Mouse (Mus musculus) hindbrain, embryonic 14.5 days (tissue): ENCODE results near the gene Sly. TPM values are rescaled to one million over a fixed set of nuclear protein-coding genes. Genes with fewer than 3 reads are reported as not detected.
"Not testable (repeated sequence)": the region's sequence is repeated elsewhere in the genome, so short reads cannot be mapped to it uniquely, and the experiment has no call there.

ENCODE experiments used
- ATAC-seq: fragments of 200-750 bp; cut with Nextera tagmentation; 2 replicates; pipeline ENCODE4 v1.8.0; 2017; ENCODE audit warnings: moderate number of reproducible peaks, mild to moderate bottlenecking, moderate TSS enrichment, moderate library complexity; ENCODE audit not compliant: low FRiP score
- DNase-seq: peaks from one replicate; pipeline ENCODE4 v3.0.0-alpha.2; 2015; ENCODE audit warnings: low spot score
- H3K27ac ChIP-seq: fragments of 300-500 bp; sonication (generic); 2 replicates; pipeline ENCODE4 v1.5.1; 2014; ENCODE audit warnings: mild to moderate bottlenecking, moderate library complexity
- H3K27me3 ChIP-seq: fragments of 300-500 bp; sonication (generic); 2 replicates; pipeline ENCODE4 v1.6.1; 2014; ENCODE audit warnings: mild to moderate bottlenecking, low read length, mixed read lengths; ENCODE audit not compliant: control insufficient read depth, insufficient read depth
- H3K36me3 ChIP-seq: fragments of 300-500 bp; sonication (generic); replicated peaks from 2 replicates; pipeline ENCODE4 v1.6.1; 2014; ENCODE audit not compliant: control insufficient read depth, insufficient read depth
- H3K4me1 ChIP-seq: fragments of 300-500 bp; sonication (generic); replicated peaks from 2 replicates; pipeline ENCODE4 v1.6.1; 2014; ENCODE audit warnings: antibody characterized with exemption, low read length, mixed read lengths; ENCODE audit not compliant: control insufficient read depth, insufficient read depth
- H3K4me2 ChIP-seq: fragments of 300-500 bp; sonication (generic); replicated peaks from 2 replicates; pipeline ENCODE4 v1.6.1; 2014; ENCODE audit warnings: mild to moderate bottlenecking, moderate library complexity
- H3K4me3 ChIP-seq: fragments of 300-500 bp; sonication (generic); replicated peaks from 2 replicates; pipeline ENCODE4 v1.5.1; 2014; ENCODE audit warnings: mild to moderate bottlenecking, low read length
- H3K9ac ChIP-seq: fragments of 300-500 bp; sonication (generic); 2 replicates; pipeline ENCODE4 v1.6.1; 2014
- H3K9me3 ChIP-seq: fragments of 300-500 bp; sonication (generic); 2 replicates; pipeline ENCODE4 v1.6.1; 2016; ENCODE audit warnings: low read length; ENCODE audit not compliant: control insufficient read depth
- WGBS: fragments of 180-500 bp; shearing (Covaris S2); extraction: QIAGEN DNeasy Blood & Tissue Kit; methylation state at CpG from one replicate; pipeline ENCODE4 v1.1.7; 2014; 5-methylcytosine and 5-hydroxymethylcytosine counted together
- polyA plus RNA-seq: library from polyadenylated mRNA; unstranded; fragments of >200 nt; fragmentation: Nextera tagmentation; extraction: Ambion mirVana; gene quantifications from 2 replicates; pipeline ENCODE4 v1.2.1, GENCODE M21; 2014

The Sly gene
- polyA plus RNA-seq = not detected in 2 replicates

DNA sequence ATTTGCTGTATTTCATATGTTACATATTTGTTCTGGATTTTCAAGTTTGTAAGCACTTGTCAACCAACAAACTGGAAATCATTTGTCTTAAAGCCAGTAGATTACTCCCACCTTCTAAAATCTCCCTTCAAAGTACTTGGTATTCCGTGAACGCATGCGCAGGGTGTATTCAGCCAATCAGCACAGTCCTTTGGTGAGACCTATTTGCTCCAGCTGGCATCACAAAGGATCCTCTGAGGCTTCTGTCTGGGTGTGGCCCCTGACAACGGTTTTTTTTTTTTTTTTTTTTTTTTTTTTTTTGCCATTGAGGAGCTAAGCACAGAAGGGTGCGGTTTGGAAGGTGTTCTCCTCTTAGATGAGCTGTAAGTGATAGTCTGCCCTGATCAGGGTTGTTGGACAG lies at the start of gene Sly:
TSS of gene Sly (plus strand) at position 301 of the 400 bp plus-strand sequence.
- not testable (repeated sequence) for H3K4me3 ChIP-seq, DNase-seq, ATAC-seq, H3K9ac ChIP-seq, H3K36me3 ChIP-seq, H3K27me3 ChIP-seq, H3K9me3 ChIP-seq, H3K4me2 ChIP-seq, H3K27ac ChIP-seq, H3K4me1 ChIP-seq
- no CpG with 5 or more reads among the region's 5 CpGs for WGBS
